ENCODE assay signal across 26 mouse cellular contexts in the genomic region with DNA sequence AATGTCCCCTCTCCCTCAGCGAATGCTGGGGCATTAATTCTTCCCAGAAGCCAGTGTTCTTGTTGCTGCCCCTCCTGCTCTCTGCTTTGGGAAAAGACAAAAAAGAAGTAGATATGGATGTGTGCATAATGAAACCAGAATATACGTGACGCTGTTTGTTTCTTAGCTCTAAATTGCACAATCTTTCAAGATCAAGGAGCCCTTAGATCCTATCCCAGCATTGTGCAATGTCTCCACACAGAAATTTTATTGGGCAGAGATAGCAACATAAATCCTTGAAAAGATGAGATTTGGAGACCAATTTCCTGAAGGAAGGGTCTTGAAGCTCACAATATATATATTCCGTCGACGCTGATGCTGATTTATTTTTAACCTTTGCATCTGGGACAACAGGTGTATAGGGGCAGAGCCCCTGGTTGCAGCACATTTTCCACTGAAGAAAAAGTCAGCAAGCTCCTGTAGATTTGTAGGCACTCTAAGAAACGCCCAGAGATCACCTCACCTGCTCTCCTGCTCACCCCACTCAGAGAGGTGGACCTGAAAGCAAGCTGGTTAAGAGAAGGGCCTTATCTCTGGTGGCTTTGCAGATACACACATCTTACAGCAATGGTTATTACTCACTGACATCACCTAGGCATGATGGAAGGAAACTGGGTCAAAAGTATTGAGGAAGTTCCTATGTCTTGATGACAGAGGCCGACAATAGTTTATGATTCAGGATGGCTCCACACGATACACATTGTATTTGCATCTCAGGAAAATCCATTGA.
"Had no signal": no experiment of that assay in that cellular context is flagged by ENCODE, and none has a peak within 500 bp of the region (broad histone marks: within the 10 kb centered on the region; RNA-seq: fewer than 3 reads in every experiment).

No protein-coding gene starts in this region.

- H3K4me2 ChIP-seq: heart, embryonic 12.5 days; hindbrain, embryonic 12.5 days; hindbrain, embryonic 14.5 days; limb, embryonic 13.5 days; limb, embryonic 15.5 days; liver, embryonic 12.5 days had no signal

- H3K9ac ChIP-seq: heart, embryonic 12.5 days; hindbrain, embryonic 12.5 days; hindbrain, embryonic 14.5 days; limb, embryonic 13.5 days; limb, embryonic 15.5 days; liver, embryonic 12.5 days; liver, embryonic 14.5 days had no signal

- DNase-seq: gastrocnemius, adult 2 months; gastrocnemius, postnatal 10 days; gastrocnemius, postnatal 25 days; heart, adult 11 months; heart, postnatal 10 days; heart, postnatal 4 days; kidney, adult 18-20 months; kidney, adult 8-10 months; kidney, postnatal 10 days; kidney, postnatal 25 days; kidney, postnatal 4 days; layer of hippocampus, adult 9-11 months; layer of hippocampus, postnatal 36 days; left cerebral cortex, postnatal 4 days had no signal

- H3K9me3 ChIP-seq: heart, embryonic 10.5 days; heart, embryonic 12.5 days; hindbrain, embryonic 10.5 days; hindbrain, embryonic 12.5 days; limb, embryonic 13.5 days; limb, embryonic 15.5 days; liver, embryonic 12.5 days had no signal

- H3K27ac ChIP-seq: gastrocnemius, adult 2 months; heart, embryonic 10.5 days; hindbrain, embryonic 10.5 days; hindbrain, embryonic 12.5 days; hindbrain, embryonic 14.5 days; layer of hippocampus, adult 2 months; limb, embryonic 13.5 days; limb, embryonic 15.5 days; liver, embryonic 12.5 days; liver, embryonic 14.5 days had no signal

- ATAC-seq: hindbrain, embryonic 16.5 days; inflammation-experienced regulatory T-cells, adult 6 months; liver, embryonic 12.5 days had no signal

- H3K4me3 ChIP-seq: gastrocnemius, adult 2 months; heart, embryonic 10.5 days; heart, embryonic 12.5 days; hindbrain, embryonic 10.5 days; hindbrain, embryonic 12.5 days; layer of hippocampus, adult 2 months; limb, embryonic 13.5 days; limb, embryonic 15.5 days; liver, embryonic 12.5 days had no signal

- H3K36me3 ChIP-seq: heart, embryonic 10.5 days; heart, embryonic 12.5 days; hindbrain, embryonic 10.5 days; hindbrain, embryonic 12.5 days; limb, embryonic 13.5 days; limb, embryonic 15.5 days; liver, embryonic 12.5 days had no signal

- H3K4me1 ChIP-seq: heart, embryonic 12.5 days; hindbrain, embryonic 10.5 days; hindbrain, embryonic 12.5 days; liver, embryonic 12.5 days had no signal

- H3K27me3 ChIP-seq: heart, embryonic 12.5 days; hindbrain, embryonic 12.5 days; limb, embryonic 13.5 days; limb, embryonic 15.5 days; liver, embryonic 12.5 days had no signal
